Mouse (Mus musculus) skeletal muscle tissue, adult 2 months (tissue): ENCODE measurements at regions not wholly inside any gene's neighbourhood (a gene's known extent, or its start where the extent isn't known, plus 50 kb on each side); places are given as distances from the start of the nearest gene placed in this dataset.

ENCODE experiments used
- DNase-seq: peaks from one replicate; pipeline ENCODE4 v3.0.0-alpha.2; 2012; ENCODE audit warnings: low read depth, low spot score

- no peak for DNase-seq
These were observed 614.1 kb downstream of the Pdcd6ip start for GRCm38 (mm10) chr9:113093863-113094390.

DNA sequence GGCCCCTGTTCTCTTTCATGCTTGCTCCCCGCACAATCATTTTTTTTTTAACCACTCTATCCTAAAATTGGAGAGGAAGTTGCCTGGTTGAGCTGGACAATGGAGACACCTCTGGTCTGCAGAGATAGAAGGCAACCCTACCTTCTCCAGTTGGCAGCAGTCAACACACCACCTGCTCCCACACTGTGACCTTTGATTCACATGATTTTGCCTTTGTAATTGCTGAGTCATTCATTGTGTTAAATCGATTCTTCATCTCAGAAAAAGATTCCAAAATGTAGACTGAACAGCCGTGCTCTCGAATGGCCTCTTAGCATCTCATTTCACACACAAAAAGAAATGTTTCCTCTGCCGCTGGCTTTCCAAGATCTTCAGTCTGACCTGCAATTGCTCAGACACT, 616.2 kb downstream of the Pdcd6ip start:
- no peak for DNase-seq

DNA sequence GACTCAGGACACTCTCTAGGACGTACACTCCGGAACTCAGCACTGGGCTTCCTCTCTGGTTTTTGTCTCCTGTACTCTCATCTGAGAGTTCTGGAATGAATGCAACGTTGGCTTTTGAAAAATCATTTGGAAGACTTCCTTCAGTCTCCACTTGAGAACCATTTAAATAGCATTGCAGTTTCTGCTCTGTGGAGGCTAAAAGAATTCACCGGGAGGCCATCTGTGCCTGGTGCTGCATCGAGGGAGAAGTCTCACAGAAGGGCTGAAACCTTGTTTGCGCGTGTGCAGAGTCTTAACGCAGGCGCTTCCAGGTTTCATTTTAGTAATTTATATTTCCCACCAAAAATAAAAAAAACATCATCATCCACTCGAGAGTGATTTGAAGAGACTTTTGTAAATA, 620.3 kb downstream of the Pdcd6ip start:
- no peak for DNase-seq

DNA sequence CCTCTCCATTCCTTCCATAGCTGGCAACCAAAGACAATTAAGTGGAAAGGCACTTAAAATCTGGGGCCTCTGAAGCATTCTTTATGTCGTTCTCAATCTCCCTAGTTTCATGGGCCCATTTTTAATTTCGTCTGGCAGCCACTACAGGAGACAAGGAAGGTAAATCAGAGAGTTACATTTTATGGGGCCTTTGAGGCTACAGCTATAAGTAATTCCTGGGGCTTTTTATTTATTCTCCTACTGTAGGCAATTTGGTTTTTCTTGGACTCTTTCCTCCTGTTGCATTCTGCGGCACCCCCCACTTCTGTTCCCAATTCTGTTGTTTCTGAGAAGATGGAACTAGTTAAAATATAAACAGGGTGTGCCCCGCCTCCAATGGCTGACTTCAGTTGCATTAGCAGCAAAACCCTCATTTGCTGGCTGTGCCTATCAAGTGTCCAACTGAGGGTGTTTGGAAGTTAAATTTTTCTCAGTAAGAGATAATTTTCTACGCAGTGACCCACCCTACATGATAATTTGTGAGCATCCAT, 622.7 kb downstream of the Pdcd6ip start:
- DNase-seq = no peak

- DNase-seq = no peak
These were observed 633.2 kb downstream of the Pdcd6ip start for GRCm38 (mm10) chr9:113074866-113075265.

GRCm38 (mm10) chr9:113057415-113057814, 650.6 kb downstream of the Pdcd6ip start:
- DNase-seq = no peak

DNA sequence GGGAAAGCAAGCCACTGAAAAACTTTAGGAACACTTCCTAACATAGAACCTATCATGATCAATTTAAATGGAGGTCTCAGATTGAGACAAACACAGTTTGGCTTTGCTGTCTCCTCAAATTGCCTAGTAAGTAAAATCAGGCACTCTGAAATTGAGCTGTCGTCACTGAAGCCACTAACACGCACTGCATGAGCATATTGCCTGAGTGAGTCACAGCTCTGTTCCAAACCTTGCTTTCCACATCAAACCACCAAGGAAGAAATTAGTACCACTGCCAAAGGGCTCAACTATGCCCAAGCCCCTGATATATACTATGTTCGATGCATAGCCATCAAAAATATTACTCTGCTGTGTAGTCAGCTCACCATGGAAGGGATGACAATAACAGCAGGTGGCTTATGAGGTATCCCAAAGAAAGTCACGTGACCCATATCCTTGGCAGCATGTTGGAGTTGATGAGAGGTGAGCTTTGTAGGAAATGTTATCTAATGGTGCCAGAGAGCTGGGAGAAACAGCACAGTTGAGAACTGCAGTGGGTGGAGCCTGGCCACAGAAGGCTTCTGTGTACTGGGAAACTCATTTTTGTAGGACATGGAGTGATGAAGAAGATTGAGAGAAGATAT, 663.4 kb downstream of the Pdcd6ip start:
- no peak for DNase-seq

GRCm38 (mm10) chr9:113040885-113041284, 667.2 kb downstream of the Pdcd6ip start:
- no peak for DNase-seq

- DNase-seq = no peak
These were observed 674.1 kb downstream of the Pdcd6ip start for GRCm38 (mm10) chr9:113033996-113034395.

GRCm38 (mm10) chr9:113029091-113029490, 679.0 kb downstream of the Pdcd6ip start:
- DNase-seq = no peak

DNA sequence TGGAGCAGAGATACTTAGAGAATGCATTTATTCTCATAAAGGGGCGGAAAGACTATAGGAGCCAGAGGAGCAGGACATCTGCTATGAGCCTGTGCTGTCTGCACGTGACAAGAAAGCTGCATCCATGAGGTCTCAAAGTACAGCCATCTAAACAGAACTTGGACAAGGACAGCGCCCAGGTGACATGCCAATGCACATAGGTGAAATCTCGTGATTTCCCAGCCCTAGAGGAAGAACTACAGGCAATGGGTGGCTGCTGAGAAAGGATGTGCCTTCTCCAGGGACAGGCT, 681.2 kb downstream of the Pdcd6ip start:
- DNase-seq = no peak

GRCm38 (mm10) chr9:113026096-113026903, 681.8 kb downstream of the Pdcd6ip start:
- no peak for DNase-seq

- no peak for DNase-seq
These were observed 686.0 kb downstream of the Pdcd6ip start for GRCm38 (mm10) chr9:113021866-113022645.

DNA sequence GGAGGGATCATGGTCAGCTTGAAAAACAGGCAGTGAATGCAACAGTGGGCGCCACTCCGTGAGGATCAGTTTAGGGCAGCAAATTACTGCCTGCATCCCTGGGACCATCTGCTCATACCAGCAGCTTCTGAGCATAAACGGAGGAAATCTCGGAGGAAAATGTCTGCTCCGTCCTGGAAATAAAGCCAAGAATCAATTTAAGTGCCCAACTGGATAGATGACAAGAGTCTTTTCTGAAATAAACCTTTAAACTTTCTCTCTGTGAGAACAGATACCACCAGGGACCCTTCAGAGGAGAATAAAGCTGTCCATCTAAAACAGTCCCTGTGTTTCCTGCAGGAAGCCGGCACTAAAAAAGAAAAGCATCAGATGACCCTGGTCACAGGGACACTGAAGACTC, 688.5 kb downstream of the Pdcd6ip start:
- DNase-seq = no peak

DNA sequence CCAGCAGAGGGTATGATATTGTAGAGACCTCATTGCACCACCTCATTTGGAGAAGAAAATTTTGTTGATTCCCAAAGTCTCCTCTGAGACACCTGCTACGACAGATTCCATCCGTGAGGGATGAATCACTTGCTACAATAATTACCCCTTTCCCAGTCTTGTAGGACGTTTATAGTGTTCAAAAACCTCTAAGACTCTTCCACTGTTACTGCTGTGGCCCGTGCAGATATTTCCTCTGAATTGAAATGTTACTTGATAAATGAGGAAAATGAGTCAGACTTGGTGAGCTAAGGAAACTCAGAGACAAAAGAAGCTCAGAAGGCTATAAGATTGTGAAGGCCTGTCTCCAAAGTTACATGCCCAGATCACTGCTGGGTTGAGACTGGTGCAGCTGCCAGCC, 700.0 kb downstream of the Pdcd6ip start:
- no peak for DNase-seq

GRCm38 (mm10) chr9:112996204-112996603, 711.9 kb downstream of the Pdcd6ip start:
- DNase-seq = no peak

DNA sequence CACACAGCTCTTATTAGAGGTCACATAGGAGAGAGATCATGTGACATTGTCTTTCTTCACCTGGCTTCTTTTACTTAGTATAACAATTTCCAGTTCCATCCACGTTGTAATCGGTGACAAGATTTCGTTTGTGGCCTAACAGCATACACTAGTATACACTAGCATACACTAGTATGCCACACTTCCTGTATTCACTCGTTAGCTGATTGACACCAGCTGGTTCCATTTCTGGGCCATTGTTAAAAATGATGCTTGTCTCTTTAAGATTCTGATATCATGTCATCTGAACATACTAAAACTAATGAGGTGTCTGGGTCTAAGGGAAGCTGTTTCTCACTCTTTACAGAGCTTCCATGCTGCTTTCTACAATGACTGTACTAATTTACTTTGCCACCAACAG, 713.3 kb downstream of the Pdcd6ip start:
- DNase-seq = no peak

- no peak for DNase-seq
These were observed 714.4 kb downstream of the Pdcd6ip start for GRCm38 (mm10) chr9:112993627-112994026.

DNA sequence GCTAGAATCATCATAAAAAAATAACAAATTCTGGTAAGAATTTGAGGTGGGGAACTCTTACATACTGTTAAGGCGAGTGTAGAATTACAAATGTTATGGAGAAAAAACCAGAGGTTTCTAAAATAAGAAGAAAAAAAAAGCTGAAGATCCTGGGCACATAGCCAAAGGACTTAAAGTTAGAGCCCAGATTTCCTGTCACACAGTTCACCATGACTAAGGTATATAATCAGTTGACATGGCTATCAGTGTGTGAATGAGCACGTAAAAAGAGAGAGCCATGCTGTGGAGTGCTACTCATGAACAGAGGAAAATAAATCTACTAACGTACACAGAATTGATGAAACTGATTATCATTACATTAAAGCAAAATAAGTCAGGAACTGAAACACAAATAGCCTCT, 715.1 kb downstream of the Pdcd6ip start:
- DNase-seq = no peak

DNA sequence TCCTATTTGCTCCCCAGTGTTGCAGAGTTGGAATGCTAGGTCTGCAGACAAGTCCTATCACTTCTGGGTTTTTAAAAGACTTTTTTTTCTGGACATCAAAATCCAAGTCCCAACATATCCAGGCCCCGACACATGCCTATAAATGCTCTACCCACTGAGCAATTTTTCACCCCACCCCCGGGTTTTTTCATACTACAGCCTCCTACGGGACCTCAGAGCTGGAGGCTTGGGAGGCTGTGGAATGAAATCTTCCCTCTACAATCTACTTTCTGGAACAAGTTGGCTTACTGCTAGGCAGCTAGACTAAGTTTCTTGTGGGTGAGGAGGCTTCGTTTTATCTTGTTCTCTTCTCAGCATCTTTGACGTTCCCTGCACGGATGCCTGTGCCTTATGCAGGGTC, 724.7 kb downstream of the Pdcd6ip start:
- no peak for DNase-seq

DNA sequence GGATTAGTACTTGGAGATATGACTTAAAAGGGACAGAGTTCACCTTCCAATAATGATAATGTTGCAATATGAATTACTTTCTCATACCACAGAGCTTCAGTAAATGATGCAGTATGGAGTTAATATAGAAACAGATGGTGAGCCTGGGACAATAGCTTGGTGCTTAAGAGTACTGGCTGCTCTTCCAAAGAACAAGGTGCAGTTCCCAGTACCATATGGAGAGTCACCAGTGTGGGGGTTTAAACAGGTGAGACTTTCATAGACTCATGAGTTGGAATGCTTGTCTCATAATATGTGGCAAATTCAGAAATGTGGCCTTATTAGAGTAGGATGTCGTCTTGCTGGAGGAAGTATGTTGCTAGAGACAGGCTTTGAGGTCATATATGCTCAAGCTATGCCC, 715.8 kb upstream of the Arpp21 start:
- no peak for DNase-seq

DNA sequence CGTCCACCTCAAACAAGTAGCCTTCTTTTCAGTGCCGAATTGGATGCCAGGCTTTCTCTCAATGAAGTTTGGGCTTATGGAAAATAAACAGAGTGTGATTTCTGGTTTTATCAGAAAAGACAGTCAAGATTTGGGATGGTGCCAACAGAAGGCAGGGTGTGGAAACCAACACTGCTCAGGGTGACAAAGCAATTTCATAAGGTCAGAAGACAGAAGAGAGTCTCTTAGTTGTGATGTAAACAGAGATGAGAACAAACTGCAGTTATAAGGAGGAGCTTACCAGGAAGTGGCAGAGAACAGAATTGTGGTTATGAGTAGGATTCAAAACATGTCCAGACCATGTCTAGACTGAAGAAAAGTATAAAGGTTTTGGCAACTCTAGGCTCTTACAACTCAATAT, 714.3 kb upstream of the Arpp21 start:
- no peak for DNase-seq
